Mouse (Mus musculus) spleen, adult 2 months (tissue): Measurements from ENCODE around the gene Senp3.
A peak's percentile ranks its signal among the peaks of the same experiment; 100 is the strongest.

Experiments used
- CTCF ChIP-seq: fragments of 200-500 bp; IDR thresholded peaks from 2 replicates; pipeline ENCODE4 v1.5.1; 2011; ENCODE audit warnings: mild to moderate bottlenecking, inconsistent platforms; ENCODE audit not compliant: insufficient read depth, insufficient read length, insufficient replicate concordance; ENCODE audit errors: extremely low read depth
- POLR2A ChIP-seq: fragments of 200-500 bp; IDR thresholded peaks from 2 replicates; pipeline ENCODE4 v1.6.1; 2011; ENCODE audit warnings: low read depth, low read length, inconsistent platforms

DNA sequence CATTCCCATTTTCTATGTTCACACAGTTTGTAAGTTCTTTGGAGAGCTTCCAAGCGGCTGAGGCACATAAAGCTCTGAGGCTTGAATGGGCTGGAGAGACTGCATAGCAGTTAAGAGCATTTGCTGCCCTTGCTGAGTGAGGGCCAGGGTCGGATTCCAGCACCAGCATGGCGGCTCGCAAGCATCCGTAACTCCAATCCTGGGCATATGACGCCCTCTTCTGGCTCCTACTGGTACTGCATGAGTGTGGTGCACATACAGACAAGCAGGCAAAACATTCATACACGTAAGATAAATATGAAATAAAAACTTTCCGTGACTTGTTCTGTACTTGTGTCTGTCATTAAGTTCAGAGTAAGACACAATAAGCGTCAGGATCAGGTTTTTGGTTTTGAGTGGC is 33.6 kb upstream of the Senp3 start:
- TF ChIP-seq CTCF (peak; percentile 22; the same call in 1 of the 2 replicates), POLR2A (no peak)
